Comparison of ENCODE assay signal across 8 mouse cellular contexts in the genomic region with DNA sequence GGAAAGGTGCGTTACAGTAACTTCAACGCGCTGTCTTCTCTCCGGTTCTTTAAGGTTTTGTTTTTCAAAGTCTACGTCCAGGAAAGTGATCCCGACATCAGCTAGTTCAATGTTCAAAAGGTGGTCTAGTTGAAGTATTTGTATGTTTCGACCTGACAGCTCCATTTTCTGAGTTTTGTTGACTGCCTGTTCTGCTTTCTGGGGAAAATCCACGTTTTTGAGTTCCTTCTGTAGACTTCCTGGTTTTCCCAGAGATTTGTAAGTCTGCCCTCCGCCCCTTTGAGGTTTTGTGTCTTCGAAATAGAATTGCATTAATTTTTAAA. TPM values are rescaled to one million over a fixed set of nuclear protein-coding genes. Genes with fewer than 3 reads are reported as not detected.
A peak's percentile ranks its signal among the peaks of the same experiment; 100 is the strongest.
DNase-seq lines count a peak whose midpoint lies in the region; ATAC-seq and TF ChIP-seq lines count a peak whose summit lies in the region.

No protein-coding gene starts in this region.

- peak overlapping the region; percentile 84 for H3K4me2 ChIP-seq in forebrain, embryonic 12.5 days
- peak overlapping the region; percentile 85 for H3K4me2 ChIP-seq in liver, embryonic 13.5 days

- peak overlapping the region; percentile 91 for H3K9ac ChIP-seq in forebrain, embryonic 12.5 days
- H3K9ac ChIP-seq in liver, embryonic 13.5 days = peak overlapping the region; percentile 93

- intact Hi-C loops in gastrocnemius, adult 2 months (cut with DNase I) = no loop called here
- intact Hi-C loops in gastrocnemius, postnatal 14 days (cut with DNase I; ENCODE audit: low total_unique reads) = no loop called here

- ATAC-seq in forebrain, embryonic 12.5 days (ENCODE audit: low FRiP score) = no peak
- no peak for ATAC-seq in liver, embryonic 13.5 days (ENCODE audit: low read depth)
- ATAC-seq in cerebellum, adult (ENCODE audit: insufficient number of reproducible peaks, low FRiP score, low TSS enrichment) = no peak

- no peak for DNase-seq in gastrocnemius, adult 2 months
- no peak for DNase-seq in gastrocnemius, postnatal 14 days
- DNase-seq in 3T3-L1 (ENCODE audit: low read depth, low spot score) = peak; percentile 21
- DNase-seq in liver, embryonic 13.5 days = no peak
- no peak for DNase-seq in adrenal gland, adult (ENCODE audit: inconsistent age in 2 of 2, low spot score in 1 of 2)
- no peak for DNase-seq in kidney, postnatal 36 days

- peak overlapping the region; percentile 86 for H3K4me3 ChIP-seq in gastrocnemius, adult 2 months
- H3K4me3 ChIP-seq in forebrain, embryonic 12.5 days (replicated peaks) = peak overlapping the region; percentile 86
- H3K4me3 ChIP-seq in liver, embryonic 13.5 days (replicated peaks) = peak overlapping the region; percentile 85

- H3K27ac ChIP-seq in gastrocnemius, adult 2 months = peak overlapping the region; percentile 89
- peak overlapping the region; percentile 98 for H3K27ac ChIP-seq in forebrain, embryonic 12.5 days
- H3K27ac ChIP-seq in liver, embryonic 13.5 days = peak overlapping the region; percentile 97

- no peaks in the 10 kb centered on the region for H3K27me3 ChIP-seq in forebrain, embryonic 12.5 days
- H3K27me3 ChIP-seq in liver, embryonic 13.5 days = no peaks in the 10 kb centered on the region

- 16% methylated on average over 10 of the region's 10 CpGs for WGBS in forebrain, embryonic 12.5 days
- WGBS in liver, embryonic 13.5 days (ENCODE audit: insufficient replicate concordance) = 4% methylated on average over 10 of the region's 10 CpGs

- peaks cover 19% of the 10 kb centered on the region for H3K4me1 ChIP-seq in forebrain, embryonic 12.5 days
- H3K4me1 ChIP-seq in liver, embryonic 13.5 days (replicated peaks) = peaks cover 46% of the 10 kb centered on the region

- no peak for TF ChIP-seq CTCF in gastrocnemius, adult 2 months (IDR thresholded peaks at IDR 0.05)

- 0 out of 2 replicates have a peak, but pooled peaks cover 2% of the 10 kb centered on the region for H3K36me3 ChIP-seq in forebrain, embryonic 12.5 days (replicated peaks)
- peaks cover 6% of the 10 kb centered on the region; the same call in 1 of the 2 replicates for H3K36me3 ChIP-seq in liver, embryonic 13.5 days

- no peaks in the 10 kb centered on the region for H3K9me3 ChIP-seq in forebrain, embryonic 12.5 days
- no peaks in the 10 kb centered on the region for H3K9me3 ChIP-seq in liver, embryonic 13.5 days (replicated peaks)

RNA-seq across cellular contexts. Expression of gene Xpo4, which starts 0.4 kb away (rescaled TPM):
- total RNA-seq in gastrocnemius, adult 2 months (2021) = 10 to 100 TPM in 1 of 2 experiments, 1 to 10 TPM in 1; 8.4 to 17.8 TPM
- total RNA-seq in gastrocnemius, postnatal 14 days (2021) = 10 to 100 TPM in 1 of 2 experiments, 1 to 10 TPM in 1; 8.6 to 12.1 TPM
- 26.3 and 26.8 TPM in 2 replicates for polyA plus RNA-seq in forebrain, embryonic 12.5 days (2016; fragmentation: Nextera tagmentation; extraction: Ambion mirVana)
- polyA plus RNA-seq in liver, embryonic 13.5 days (2015; fragmentation: Nextera tagmentation; extraction: Ambion mirVana) = 17.5 and 19.3 TPM in 2 replicates
